Mouse (Mus musculus) T-helper 2 cell (primary cell): ENCODE measurements around the gene Dhcr24.

Source experiments
- in situ Hi-C: fragments of 300-600 bp; cut with MboI, MseI; formaldehyde crosslinking; loops from one replicate; pipeline ENCODE4 v1.15.1; 2025; ENCODE audit warnings: high pct_unique_total_duplicates

The Dhcr24 gene

DNA sequence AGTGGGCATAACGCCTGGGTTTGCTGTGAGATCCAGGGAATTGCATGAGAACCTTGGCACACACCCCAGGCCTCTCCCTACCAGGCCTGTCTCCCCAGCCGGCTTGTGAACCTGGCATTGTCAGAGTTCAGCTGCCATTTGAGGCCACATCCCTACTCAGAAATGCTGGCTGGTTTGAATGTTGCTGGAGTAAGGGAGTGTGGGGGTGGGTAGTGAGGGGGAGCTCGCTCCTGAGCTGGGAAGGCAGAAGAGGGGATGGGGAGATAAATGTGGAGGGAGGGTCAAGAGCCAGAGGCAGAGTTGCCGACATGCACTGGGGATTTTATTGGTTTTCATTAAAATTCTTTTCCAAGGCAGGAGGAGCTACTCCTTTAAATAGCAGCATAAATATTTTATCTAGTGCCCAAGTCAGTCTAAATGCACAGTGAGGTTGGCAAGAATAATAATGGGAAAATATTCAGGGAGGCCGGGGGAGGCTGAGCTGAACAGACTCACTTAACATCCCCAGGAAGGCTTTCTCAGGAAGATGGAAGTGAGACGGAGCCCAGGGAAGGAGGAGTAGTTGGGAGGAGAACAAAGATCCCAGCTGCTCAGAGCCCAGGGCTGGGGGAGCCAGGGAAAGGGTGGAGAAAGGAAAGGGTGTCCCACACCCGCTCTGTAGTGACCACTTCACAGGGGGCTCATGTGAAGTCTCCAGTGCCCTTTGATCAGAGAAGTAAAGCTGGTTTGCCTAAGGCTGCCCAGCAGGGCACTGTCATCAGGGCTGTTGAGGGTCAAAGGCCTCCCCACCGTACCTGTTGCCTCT is 72.6 kb downstream of the Dhcr24 start:
- in situ Hi-C loops, result loop anchor here (5.0 kb wide), 1 partner anchor 74 kb away; no protein-coding TSS in a partner anchor

- in situ Hi-C loops, result loop anchor here (5.0 kb wide), 1 partner anchor 73 kb away; no protein-coding TSS in a partner anchor
These were observed 73.2 kb downstream of the Dhcr24 start for GRCm38 (mm10) chr4:106634086-106634479.
